In genomic region chr3:36250585-36250984, GRCm38 (mm10) we compare ENCODE assay signal across 40 mouse cellular contexts. TPM values are rescaled to one million over a fixed set of nuclear protein-coding genes. Genes with fewer than 3 reads are reported as not detected.
DNase-seq lines count a peak whose midpoint lies in the region; ATAC-seq and TF ChIP-seq lines count a peak whose summit lies in the region.
"Had no signal": no experiment of that assay in that cellular context is flagged by ENCODE, and none has a peak within 500 bp of the region (broad histone marks: within the 10 kb centered on the region; RNA-seq: fewer than 3 reads in every experiment).

No protein-coding gene starts in this region.

- no peaks in the 10 kb centered on the region for H3K4me1 ChIP-seq in stomach, postnatal 0 days (replicated peaks; ENCODE audit: control insufficient read depth, insufficient read depth)
- H3K4me1 ChIP-seq: heart, embryonic 12.5 days; hindbrain, embryonic 10.5 days; hindbrain, embryonic 15.5 days; limb, embryonic 15.5 days; liver, embryonic 13.5 days; megakaryocyte, embryonic 14.5 days; midbrain, embryonic 12.5 days; neural tube, embryonic 12.5 days had no signal

- no peak overlapping the region for H3K27ac ChIP-seq in stomach, postnatal 0 days (replicated peaks)
- H3K27ac ChIP-seq: heart, adult 2 months; hindbrain, embryonic 10.5 days; hindbrain, embryonic 15.5 days; limb, embryonic 10.5 days; limb, embryonic 15.5 days; liver, embryonic 13.5 days; midbrain, embryonic 12.5 days; neural tube, embryonic 12.5 days had no signal

- no peak for TF ChIP-seq CTCF in stomach, postnatal 0 days (IDR thresholded peaks at IDR 0.05; ENCODE audit: low read depth)

- 63% methylated on average over 5 of the region's 5 CpGs for WGBS in stomach, postnatal 0 days

- intact Hi-C loops in left cerebral cortex, postnatal 10 days (cut with DNase I) = no loop called here

- H3K9ac ChIP-seq in stomach, postnatal 0 days (ENCODE audit: low read length) = no peak overlapping the region
- H3K9ac ChIP-seq: heart, embryonic 12.5 days; hindbrain, embryonic 15.5 days; limb, embryonic 15.5 days; liver, embryonic 13.5 days; midbrain, embryonic 12.5 days; neural tube, embryonic 12.5 days had no signal

- no peaks in the 10 kb centered on the region for H3K36me3 ChIP-seq in stomach, postnatal 0 days (ENCODE audit: control insufficient read depth, insufficient read depth, low read length)
- H3K36me3 ChIP-seq: heart, embryonic 12.5 days; hindbrain, embryonic 10.5 days; hindbrain, embryonic 15.5 days; limb, embryonic 10.5 days; limb, embryonic 15.5 days; liver, embryonic 13.5 days; midbrain, embryonic 12.5 days; neural tube, embryonic 12.5 days had no signal

- H3K4me3 ChIP-seq in stomach, postnatal 0 days (ENCODE audit: low read depth, low read length) = no peak overlapping the region
- H3K4me3 ChIP-seq: heart, adult 2 months; heart, embryonic 12.5 days; hindbrain, embryonic 10.5 days; hindbrain, embryonic 15.5 days; limb, embryonic 10.5 days; limb, embryonic 15.5 days; liver, embryonic 13.5 days; megakaryocyte, embryonic 14.5 days; midbrain, embryonic 12.5 days; myocyte; neural tube, embryonic 12.5 days had no signal

- no peak for TF ChIP-seq EP300 in stomach, postnatal 0 days (optimal IDR thresholded peaks at IDR 0.05)

- no peak for ATAC-seq in stomach, postnatal 0 days (ENCODE audit: low FRiP score, low TSS enrichment)
- ATAC-seq: forebrain, embryonic 14.5 days; lung, postnatal 0 days had no signal

- no peaks in the 10 kb centered on the region for H3K9me3 ChIP-seq in stomach, postnatal 0 days (ENCODE audit: control insufficient read depth, low read length)
- H3K9me3 ChIP-seq: hindbrain, embryonic 15.5 days; limb, embryonic 10.5 days; limb, embryonic 15.5 days; liver, embryonic 13.5 days; megakaryocyte, embryonic 14.5 days; midbrain, embryonic 12.5 days; neural tube, embryonic 12.5 days had no signal

- H3K27me3 ChIP-seq in stomach, postnatal 0 days (ENCODE audit: control insufficient read depth, insufficient read depth, low read length) = no peaks in the 10 kb centered on the region
- H3K27me3 ChIP-seq: CH12.LX; heart, embryonic 12.5 days; hindbrain, embryonic 15.5 days; limb, embryonic 15.5 days; liver, embryonic 13.5 days; midbrain, embryonic 12.5 days; neural tube, embryonic 12.5 days had no signal

- no peak overlapping the region for H3K4me2 ChIP-seq in stomach, postnatal 0 days (replicated peaks; ENCODE audit: low read depth)
- H3K4me2 ChIP-seq: heart, embryonic 12.5 days; hindbrain, embryonic 15.5 days; limb, embryonic 15.5 days; liver, embryonic 13.5 days; midbrain, embryonic 12.5 days; neural tube, embryonic 12.5 days had no signal

- DNase-seq in frontal cortex, postnatal 36 days (ENCODE audit: low spot score in 2 of 2) = peak; percentile 5 to 12
- DNase-seq in frontal cortex, postnatal 14 days (ENCODE audit: low spot score in 2 of 2) = no peak
- DNase-seq in left cerebral cortex, adult 18-20 months (ENCODE audit: low spot score in 2 of 2) = peak; percentile 5 to 6
- no peak for DNase-seq in left cerebral cortex, postnatal 10 days (ENCODE audit: extremely low spot score in 1 of 2, low spot score in 2 of 2)
- peak; percentile 12 for DNase-seq in Muller cell, postnatal 12 days (ENCODE audit: inconsistent ontology term)
- DNase-seq in brain, adult 2 months (ENCODE audit: low read depth, low spot score) = peak; percentile 68
- no peak for DNase-seq in stomach, postnatal 0 days (ENCODE audit: low spot score)
- DNase-seq in spleen, postnatal 36 days (ENCODE audit: low spot score in 2 of 2) = no peak
- DNase-seq: cerebellum, adult 11 months; cerebellum, adult 9-10 months; cerebellum, postnatal 36 days; heart, adult 2 months; kidney, adult 18-20 months; kidney, postnatal 4 days; liver, embryonic 13.5 days; lung, adult 18-20 months; lung, postnatal 4 days; right cerebral cortex, postnatal 4 days; thymus, postnatal 14 days had no signal

RNA-seq across cellular contexts. Expression of gene Qrfpr, which starts 28.5 kb away (rescaled TPM):
- 1 to 10 TPM; 4.7 to 5.5 TPM for total RNA-seq in left cerebral cortex, adult 18-20 months (2021)
- 1 to 10 TPM; 2.3 to 3.0 TPM for total RNA-seq in left cerebral cortex, postnatal 10 days (2021)
- 0.07 TPM in 1 of 2 replicates, not detected in the other for polyA plus RNA-seq in stomach, postnatal 0 days (2015; fragmentation: Nextera tagmentation; extraction: Ambion mirVana)
- total RNA-seq: adrenal gland, postnatal 4 days; CH12.LX; ES-E14; gastrocnemius, adult 8-10 months; gastrocnemius, postnatal 4 days; heart, adult 2 months had no signal
- polyA plus RNA-seq: C2C12; embryonic facial prominence, embryonic 11.5 days; heart, adult 2 months; heart, embryonic 12.5 days; hindbrain, embryonic 10.5 days; intestine, embryonic 14.5 days; kidney, embryonic 16.5 days; liver, embryonic 13.5 days; midbrain, embryonic 12.5 days; myocyte; neural tube, embryonic 12.5 days; stomach, embryonic 14.5 days had no signal

Comparison
In these comparisons a context has a peak if more than half of its experiments do, and no peak if none do; other contexts are left out.
1. DNase-seq: peak in frontal cortex, postnatal 36 days (2 of 2), left cerebral cortex, adult 18-20 months (2 of 2), Muller cell, postnatal 12 days (single experiment) and brain, adult 2 months (single experiment); none in frontal cortex, postnatal 14 days (0 of 2), left cerebral cortex, postnatal 10 days (0 of 2), stomach, postnatal 0 days (single experiment) and spleen, postnatal 36 days (0 of 2).